Mouse (Mus musculus) heart, postnatal 0 days (tissue): Measurements from ENCODE around the gene Ddx19b.
"Not testable (repeated sequence)": the region's sequence is repeated elsewhere in the genome, so short reads cannot be mapped to it uniquely, and the experiment has no call there.

Experiments
- CTCF ChIP-seq: IDR thresholded peaks from 2 replicates; pipeline ENCODE4 v1.5.1; 2016; ENCODE audit warnings: antibody characterized with exemption, control low read depth, low read depth
- EP300 ChIP-seq: IDR thresholded peaks from 2 replicates; pipeline ENCODE4 v1.6.1; 2016; ENCODE audit warnings: antibody characterized with exemption, low read depth

- not testable (repeated sequence) for TF ChIP-seq CTCF, EP300
These were observed 4.9 kb downstream of the Ddx19b start for GRCm38 (mm10) chr8:111026609-111027008.
